Mouse (Mus musculus): ENCODE results near the gene Casp12.

GRCm38 (mm10) chr9:5332441-5332840 is 12.8 kb upstream of the Casp12 start:
- TF ChIP-seq POLR2A (IDR thresholded peaks at IDR 0.05; ENCODE audit: insufficient read length, low read depth) (no peak), E2F4 (IDR thresholded peaks at IDR 0.05; ENCODE audit: insufficient read depth) (no peak), TCF12 (IDR thresholded peaks at IDR 0.05; ENCODE audit: insufficient read depth, poor library complexity, severe bottlenecking) (no peak)

All from myocyte (in vitro differentiated cells).